Mouse (Mus musculus): Measurements from ENCODE around the gene Catsperd.
"Not testable (repeated sequence)": the region's sequence is repeated elsewhere in the genome, so short reads cannot be mapped to it uniquely, and the experiment has no call there.

The Catsperd gene

DNA sequence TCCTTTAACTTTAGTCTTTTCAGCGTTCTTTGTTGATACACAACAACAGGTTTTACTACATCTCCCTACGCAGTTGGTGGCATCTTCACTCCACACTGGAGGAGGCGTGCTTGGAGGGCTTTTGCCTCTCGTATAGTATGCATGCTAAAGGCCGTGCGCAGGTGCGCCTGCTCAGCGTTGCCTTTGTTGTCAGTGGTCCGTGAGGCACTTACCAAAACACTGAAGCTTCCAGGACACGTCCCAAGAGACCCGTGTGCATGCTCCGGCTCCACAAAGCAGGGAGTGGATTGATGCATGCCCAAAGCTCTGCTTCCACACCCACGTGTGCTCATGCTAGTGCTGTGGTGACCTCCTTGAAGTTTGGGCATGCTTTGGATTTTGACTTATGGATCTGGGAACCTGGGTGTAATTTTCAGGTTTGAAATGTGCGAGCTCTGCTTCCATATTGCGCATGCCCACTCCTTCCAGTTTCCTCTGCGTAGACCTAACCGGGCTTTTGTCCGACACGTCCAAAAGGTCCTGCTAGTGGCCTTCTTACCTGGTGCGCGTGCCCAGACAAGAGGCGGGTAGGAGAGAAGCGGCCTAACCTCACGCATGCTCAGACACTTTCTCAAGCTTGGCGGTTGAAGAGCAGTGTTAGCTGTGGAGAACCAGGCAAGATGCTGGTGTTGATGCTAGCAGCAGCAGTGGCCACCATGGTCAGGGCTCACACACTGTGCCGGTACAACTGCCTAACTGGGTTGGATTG is at the start of gene Catsperd:
TSS of gene Catsperd (plus strand) at position 614 of the 748 bp plus-strand sequence.
- DNase-seq: peak; percentile 67 to 88

DNA sequence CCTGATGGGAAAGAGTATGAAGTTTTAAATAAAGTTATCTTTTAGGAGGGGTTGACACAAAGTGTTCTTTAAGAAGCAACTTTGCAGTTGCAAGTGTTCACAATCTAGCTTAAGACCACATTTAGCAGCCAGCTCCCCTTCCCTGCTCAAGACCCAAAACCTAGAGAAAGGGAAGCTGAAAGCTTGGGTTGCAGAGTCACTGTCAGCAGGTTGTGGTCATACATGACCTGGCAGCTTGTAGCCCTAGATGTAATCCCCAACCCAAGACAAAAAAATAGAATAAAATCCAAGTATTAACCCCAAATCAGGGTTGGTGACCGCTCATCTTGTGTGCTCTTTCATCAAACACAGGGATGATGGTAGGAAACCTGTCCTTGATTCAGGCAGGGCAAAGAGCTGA is 44.9 kb upstream of the Catsperd start:
- no peak for DNase-seq

DNA sequence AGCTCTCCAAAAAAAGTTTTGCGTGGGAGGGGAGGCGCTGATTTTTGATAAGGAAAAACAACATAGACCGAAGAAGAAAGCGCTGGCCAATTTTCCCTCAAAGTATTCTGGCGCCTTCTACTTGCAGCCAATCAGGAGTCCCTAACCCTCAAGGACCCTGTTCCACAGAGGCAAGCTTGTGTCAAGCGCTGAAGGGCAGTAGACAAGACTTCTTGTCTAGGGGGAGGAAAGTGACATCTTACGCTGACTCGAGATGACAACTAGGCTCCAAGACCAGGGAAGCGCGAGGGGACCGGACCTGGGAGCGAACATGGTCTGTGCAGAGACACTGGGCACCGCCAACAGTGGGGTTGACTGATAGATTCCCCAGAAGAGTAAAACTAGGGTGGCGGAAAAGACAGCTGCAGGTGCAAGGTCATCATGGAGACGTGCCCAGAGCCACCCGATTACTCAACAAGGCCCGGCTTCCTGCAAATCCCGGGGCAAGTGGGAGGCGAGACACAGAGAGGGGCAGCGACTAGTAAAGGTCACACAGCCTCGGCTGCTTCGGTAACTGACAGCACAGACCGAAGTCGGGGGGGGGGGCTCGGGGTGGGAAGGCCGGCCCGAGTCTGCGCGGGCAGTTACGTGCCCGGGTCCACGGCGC is 44.2 kb upstream of the Catsperd start:
- no peak for DNase-seq

DNA sequence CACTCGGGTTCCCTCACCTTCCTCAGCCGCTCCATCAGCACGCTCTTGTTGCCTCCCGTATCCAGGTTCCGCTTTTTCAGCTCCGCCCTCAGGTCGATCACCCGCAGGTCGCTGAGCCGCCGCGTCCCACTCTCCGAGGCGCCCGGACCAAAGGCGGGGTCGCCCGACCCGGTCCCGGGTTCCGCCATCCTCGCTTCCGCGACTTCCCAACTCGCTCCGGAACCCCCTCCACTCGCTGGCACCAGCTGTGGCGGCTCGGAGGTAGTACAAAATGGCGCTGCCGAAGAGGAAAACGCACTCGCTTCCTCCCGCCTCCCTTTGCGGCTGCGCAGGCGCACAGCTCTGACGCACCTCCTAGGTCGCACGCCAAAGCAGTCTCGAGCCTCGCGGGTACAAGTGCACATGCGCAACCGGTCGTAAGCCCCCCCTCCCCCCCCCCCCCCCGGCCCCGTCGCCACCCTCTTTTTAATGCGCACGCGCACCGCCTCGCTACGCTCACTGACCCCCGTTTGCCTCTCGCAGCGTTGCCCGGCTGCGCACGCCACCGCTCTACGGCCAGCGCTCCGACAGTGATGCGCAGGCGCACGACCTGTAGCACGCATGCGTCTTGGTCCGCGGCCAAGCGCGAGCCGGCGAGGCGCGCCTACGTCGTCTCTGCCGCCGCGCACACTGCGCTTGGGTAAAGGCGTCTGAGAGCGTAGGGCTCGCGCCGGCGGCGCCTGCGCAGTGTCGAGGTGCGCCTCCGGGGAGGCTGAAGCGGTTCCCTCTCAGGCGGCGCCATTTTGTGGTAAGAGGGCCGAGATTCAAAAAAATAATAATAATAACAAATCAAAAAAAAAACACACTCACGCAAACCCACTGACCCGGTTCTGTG is 43.4 kb upstream of the Catsperd start, which contains the start of the genes Safb2 and Safb:
TSS of gene Safb2 (minus strand) at position 329 of the 874 bp plus-strand sequence.
TSS of gene Safb (plus strand) at position 569 of the 874 bp plus-strand sequence.
- peak; percentile 97 to 99 for DNase-seq

DNA sequence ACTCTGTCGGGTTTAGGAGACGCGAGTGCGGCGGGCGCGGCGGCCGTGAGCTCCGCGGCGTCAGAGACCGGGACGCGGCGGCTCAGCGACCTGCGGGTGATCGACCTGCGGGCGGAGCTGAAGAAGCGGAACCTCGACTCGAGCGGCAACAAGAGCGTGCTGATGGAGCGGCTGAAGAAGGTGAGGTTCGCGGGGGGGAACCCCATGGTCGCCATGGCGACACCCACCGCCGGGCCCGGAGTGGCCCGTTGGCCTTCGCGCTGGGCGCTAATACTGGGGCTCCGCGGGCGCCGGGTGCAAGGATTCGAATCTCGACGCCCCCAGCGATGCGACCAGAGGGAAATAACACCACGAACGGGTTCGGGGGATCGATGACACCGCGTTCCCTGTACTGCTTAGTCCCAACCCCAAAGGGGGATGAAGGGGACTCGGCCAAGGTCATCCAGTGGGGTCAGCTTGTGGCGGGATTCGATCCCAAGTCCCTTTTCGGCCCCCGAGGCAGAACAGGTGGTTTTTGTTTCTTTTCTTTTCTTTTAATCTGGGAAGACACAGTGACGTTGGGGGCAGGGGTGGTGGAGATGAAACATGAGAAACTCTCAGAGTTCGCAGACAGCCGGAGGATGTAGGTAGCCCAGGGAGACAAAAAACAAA is 42.6 kb upstream of the Catsperd start:
- DNase-seq: peak; percentile 43 to 71

DNA sequence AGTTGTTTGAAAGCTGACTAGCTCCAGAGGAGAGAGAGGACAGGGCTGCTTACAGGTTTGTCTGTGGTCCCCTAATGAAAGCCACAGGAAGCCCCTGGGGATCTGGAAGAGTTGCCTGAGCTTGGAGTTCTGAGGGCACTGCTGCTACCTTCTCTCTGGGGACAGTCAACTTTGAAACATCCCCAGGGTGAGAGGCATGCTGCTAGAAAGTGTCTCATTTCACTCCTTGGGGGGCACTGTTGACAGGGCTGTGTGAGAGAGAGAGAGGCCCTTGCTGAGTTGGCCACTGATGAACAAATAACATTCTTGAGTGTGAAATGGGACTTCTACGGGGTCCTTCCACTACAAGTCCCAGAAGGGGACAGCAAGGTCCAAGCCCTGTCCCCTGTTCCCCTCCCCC is 40.2 kb upstream of the Catsperd start:
- DNase-seq: no peak

DNA sequence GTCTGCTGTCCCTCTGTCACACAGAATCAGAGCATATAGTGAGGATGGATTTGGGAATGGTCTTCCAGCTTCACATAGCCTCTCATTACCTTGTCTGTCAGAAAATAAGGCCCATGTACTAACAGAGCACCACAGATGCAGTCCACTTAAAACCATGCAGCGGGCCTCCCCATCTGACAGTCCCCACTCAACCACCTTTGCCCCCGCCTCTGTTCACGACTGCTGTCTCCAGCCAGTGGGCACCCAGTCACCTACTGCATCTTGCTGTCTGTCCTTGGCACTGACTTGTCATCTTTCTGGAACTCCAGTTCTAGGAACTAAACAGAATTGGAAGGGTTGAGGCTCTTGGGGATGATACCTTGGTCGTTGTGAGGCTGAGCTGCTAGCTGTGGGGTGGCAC is 39.0 kb upstream of the Catsperd start:
- DNase-seq: no peak

DNA sequence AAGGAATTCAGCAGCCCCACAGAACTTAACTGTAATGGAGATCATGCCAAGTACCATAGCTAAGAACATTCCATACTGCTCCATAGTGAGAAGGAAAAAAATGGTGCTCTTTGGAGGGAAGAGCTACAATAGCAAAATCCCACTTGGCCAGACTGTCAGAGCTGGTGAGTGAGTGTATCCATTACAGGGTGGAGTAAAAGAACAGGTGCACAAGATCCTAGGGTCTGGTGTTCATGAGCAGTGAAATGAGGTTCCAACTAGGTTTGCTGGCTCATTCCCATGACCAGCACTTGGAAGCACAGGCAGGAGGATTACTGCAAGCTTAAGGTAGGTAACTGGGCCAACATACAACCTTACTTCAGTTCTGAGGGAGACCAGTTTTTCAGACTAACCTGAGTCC is 35.4 kb upstream of the Catsperd start:
- DNase-seq: no peak

DNA sequence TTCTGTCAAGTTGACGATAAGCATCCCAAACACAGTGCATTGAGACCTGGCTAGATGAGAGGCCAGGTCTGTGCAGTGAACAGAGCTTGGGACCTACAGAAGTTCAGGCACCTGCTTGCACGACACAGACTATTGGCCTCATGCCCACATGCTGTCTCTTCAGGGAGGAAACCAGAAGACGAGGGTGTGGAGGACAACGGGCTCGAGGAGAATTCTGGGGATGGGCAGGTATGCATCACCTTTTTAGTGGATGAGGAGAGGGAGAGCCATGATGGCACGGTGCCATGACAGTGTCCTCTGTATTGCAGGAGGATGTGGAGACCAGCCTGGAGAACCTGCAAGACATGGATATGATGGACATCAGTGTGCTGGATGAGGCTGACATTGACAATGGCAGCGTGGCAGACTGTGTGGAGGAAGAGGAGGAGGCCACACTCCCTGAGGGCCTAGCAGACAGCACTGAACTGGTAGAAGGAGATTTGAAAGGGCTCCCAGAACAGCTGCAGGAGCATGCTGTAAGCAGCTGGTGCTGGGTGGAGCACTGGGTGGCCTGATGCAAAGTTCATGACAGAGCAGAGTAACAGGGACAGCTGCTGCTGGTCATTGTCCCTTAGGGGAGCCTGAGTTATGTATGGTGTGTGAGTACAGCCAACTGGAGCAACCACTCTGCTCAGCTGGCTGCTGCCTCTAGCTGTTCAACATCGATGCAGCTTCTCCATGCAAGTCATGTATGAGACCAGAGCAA is 34.2 kb upstream of the Catsperd start:
- DNase-seq: no peak

DNA sequence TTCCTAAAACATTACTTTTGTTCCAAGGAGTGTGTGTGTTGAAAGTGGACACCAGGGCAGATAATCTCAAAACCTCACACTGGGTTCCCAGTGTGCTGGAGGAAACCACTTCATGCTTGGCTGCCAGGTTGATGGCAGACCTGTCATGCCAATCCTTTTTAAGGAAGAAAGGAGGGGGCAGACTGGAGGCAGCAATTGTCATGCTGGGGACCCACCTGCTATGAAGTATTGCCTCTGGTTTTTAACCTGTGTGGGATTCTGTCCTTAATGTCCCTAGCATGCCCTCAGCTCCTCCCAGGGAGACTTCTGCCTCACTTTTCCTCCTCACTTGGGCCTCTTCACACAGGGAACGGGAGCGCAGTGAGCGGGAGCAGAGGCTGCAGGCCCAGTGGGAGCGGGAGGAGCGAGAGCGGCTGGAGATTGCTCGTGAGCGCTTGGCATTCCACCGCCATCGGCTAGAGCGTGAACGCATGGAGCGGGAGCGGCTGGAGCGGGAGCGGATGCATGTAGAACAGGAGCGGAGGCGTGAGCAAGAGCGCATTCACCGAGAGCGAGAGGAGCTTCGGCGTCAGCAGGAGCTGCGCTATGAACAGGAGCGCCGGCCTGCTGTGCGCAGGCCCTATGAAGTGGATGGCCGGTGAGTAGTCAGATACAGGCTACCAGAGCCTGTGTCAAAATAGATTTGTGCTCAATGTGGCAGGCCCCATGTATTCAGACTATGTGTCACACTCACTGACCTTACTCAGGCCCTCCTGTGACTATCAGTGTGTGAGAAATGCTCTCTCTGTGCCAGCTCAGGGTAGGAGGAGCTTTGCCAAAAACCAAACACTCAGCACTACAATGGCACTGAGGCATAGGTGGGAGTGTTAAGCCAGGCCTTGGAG is 24.5 kb upstream of the Catsperd start:
- no peak for DNase-seq

DNA sequence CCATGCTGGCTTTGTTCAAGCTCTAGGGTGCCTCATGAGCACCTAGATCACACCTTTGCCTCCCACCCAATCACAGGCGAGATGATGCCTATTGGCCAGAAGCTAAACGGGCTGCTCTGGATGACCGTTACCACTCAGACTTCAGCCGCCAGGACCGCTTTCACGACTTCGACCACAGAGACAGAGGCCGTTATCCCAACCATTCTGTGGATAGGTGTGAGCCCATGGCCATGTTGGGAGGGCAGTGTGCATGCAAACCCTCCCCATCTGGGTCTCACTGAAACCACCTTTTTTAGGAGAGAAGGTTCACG is 23.9 kb upstream of the Catsperd start:
- DNase-seq: no peak

DNA sequence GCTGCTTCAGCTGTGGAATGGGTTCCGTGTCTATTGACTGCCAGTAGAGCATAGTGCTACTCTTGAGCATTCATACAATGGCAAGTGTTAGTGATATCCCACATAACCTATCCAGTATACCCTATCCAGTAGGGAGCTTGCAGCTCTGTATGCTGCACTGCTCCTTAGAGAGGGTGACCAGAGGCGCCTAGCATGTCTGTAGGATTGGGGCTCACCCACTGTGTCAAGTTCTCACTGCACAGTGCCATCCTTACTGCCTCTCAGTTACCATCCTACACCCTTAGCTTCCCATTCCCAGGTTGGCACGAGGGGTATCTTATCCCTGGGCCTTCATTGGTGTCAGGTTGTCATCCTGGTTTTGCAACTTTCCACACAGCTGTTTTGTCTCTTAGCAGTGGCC is 23.5 kb upstream of the Catsperd start:
- DNase-seq: no peak

DNA sequence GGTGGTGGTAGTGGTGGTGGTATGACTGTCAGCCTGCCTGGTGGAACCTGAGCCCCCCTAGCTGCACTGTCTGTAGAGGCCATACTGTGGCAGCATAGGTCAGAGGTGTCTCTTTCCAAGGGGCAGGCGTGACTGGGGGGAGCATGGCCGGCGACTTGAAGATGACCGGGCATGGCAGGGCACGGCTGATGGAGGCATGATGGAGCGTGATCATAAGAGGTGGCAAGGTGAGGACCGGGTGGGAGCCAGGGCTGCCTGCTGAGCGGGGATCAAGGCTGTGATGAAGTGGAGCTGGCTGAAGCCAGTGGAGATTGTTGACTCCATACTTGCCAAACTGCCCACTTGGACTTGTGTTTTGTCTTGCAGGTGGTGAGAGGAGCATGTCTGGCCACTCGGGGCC is 22.5 kb upstream of the Catsperd start:
- no peak for DNase-seq

DNA sequence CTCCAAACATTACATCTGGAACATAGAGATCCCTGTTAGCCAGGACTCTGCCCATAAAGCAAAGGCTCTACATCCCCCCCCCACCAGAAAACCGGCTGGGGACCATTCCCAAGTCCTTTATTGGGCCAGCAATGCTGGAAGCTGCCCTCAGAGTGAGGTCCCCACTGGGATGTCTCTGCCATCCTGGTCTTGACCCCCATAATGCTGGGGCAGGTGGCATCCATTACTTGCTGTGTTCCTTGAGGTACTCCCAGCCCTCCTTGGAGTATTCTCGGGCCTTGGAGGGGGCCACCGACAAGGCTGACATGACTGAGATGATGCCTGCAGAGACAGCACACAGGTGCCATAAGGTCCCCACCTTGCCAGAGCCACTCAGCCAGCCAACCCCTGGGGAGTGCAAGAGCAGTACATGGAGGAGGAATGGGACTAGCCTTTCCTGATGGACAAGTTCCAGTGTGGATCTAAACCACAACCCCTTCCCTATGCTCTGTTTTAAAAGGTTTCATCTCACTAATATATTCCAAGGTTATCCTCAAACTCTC is 20.4 kb upstream of the Catsperd start:
- no peak for DNase-seq

DNA sequence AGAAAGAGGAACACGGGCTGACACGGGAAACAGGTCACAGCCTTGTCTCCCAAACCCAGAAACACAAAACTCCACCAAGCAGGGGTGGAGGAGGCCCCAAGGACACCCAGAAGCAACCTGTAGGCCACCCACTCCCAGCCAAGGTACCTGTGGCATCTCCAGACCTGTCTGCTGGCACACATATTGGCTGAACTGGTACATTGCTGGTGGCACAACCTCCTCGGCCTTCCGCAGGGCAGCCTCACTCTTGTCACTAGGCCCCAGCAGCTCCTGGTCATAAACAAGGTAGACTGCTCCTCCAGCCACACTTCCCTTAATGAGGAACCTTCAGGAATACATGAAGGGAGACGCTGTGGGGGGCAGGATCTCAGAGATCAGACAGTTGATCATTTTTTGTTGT is 19.2 kb upstream of the Catsperd start:
- DNase-seq: no peak

DNA sequence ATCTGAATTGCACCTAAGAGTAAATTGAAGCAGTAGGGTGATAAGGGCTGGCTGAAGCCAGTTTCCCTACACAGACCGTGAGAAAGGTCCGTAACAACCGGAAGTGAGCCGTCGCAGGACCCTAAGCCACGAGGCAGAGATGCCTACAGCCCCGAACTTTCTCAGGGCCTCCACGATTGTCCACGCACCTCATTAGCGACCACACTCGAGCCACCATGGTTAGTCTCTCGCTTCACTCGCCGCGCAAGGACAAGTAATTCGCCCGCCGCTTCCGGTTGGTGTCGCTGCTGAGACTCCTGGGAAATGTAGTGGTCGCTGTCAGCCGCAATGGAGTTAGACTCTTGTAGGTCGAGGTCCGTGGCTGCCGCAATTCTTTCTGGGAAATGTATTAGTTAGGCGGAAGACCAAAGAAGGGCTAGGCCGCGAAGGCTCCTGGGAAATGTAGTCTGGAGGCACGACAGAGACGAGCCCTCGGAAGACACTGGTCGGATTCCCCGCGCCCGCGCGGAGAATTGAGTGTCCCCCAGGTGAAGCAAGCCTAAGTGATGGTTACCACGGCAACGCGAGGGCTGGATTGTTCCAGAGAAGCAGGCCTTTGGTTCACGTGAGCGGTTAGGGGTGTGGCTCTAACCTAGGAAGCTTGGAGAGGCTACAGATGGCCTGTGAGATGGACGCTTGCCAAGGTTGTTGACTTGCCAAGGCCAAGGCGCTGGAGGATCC is 18.3 kb upstream of the Catsperd start, which contains the start of gene 2410015M20Rik:
TSS of gene 2410015M20Rik (minus strand) at position 320 of the 720 bp plus-strand sequence.
- peak; percentile 97 to 98 for DNase-seq

DNA sequence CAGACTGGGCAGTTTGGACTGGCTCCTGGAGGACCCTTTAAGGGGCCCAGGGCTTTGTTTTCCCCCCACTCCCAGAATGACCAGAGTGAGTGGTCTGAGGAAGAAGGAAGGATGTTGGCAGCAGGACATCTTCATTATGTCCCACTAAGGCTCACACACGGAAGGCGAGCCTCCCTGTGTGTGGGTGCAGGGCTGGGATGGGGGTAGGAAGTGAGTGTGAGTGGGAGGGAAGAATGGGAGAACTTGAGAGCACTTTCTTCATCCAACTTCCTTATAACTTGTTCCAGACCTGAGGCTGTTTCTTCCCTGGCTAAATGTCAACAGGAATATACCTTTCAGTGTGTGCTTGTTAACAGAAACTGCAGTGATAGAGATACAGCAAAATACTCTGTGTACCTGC is 16.6 kb upstream of the Catsperd start:
- no peak for DNase-seq

DNA sequence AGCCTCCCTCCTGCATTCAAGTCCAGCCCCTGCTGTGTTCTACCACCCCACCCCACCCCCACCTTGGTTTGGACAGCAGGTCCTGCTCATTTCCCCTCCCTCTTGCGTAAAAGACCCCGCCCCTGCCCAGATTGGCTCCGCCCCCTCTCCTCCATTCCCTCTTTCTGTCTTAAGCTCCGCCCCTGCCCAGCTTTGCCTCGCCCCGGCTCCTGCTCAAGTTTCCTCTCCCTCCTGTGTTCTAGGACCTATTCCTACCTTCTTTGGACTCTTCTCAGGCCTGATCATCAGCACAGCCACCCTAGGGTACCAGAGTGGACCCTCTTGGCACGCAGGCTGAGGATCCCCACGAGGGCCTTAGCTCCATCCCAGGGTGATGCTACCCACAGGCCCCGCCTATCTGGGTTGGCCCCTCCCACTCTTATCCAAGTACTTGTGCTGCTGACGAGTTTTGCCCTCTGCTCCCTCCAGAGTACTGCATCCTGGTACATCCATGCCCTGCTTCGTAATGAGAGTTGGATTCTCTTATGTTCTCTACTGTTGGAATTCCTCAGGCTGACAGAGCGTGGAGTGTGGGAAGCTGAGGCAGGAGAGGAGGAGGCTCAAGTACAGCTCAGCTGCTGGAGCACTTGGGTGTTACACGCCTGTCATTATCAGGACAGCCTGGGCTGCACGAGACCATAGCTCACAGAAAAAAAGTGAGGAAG is 15.9 kb upstream of the Catsperd start:
- DNase-seq: peak; percentile 56 to 71

DNA sequence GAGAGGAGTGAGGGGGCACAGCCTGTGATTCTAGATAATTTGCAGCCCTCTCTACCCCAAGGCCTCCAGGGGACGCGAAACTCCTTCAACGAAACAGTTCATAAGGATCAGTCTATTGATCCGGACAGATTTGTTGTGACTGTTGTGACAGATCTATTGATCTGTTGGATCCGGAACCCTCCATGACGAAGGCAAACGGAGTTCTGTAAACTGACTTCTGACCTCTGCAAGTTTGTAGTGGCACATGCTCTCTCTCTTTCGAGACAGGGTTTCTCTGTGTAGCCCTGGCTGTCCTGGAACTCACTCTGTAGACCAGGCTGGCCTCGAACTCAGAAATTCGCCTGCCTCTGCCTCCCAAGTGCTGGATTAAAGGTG is 15.4 kb upstream of the Catsperd start:
- DNase-seq: not testable (repeated sequence)

Data from kidney, postnatal 25 days (tissue).